Mouse (Mus musculus): ENCODE data around the gene Ccz1.

DNA sequence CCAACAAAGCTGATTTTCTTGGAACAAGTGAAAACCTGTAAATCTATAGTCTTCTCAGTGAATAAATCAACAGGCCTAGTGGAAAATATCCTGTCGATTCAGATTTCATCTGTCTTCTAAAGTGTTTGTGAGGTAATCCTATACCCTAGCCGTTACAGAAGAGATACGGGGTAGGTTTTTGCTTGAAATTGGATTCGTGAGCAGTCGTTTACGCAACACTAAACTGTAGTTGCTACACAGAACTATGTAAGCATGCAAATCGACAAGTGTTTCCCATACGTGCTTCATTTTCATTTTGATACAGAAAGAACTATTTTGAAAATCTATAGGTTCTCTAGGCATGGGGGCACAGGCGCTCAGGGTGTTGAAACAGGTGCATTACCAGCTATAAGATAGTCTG, 1.2 kb upstream of the Ccz1 start:
- TF ChIP-seq CTCF (IDR thresholded peaks at IDR 0.05) (no peak), POLR2A (IDR thresholded peaks at IDR 0.05; ENCODE audit: insufficient read depth, low read depth, low read length) (no peak)

Measured in heart, adult 2 months (tissue).